Comparison of ENCODE assay signal across 25 mouse cellular contexts in the genomic region with DNA sequence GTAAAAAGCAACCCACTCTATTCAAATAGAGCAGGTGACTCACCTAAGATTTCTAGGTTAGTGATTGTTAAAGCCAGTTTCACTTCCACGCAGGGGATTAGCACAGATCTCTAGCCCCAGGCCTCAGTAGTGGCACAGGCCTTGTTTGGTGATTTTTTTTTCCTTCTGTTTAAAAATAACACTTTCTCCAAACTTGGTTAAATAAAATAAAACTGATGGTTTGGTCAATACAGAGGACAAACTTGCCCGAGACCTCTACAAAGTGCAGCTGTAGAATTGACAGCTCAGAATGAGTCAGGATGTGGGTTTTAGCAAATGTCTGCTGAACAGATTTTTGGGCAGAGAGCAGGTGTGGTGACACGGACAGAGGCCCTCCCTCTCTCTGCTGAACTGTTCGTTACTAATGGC.
DNase-seq lines count a peak whose midpoint lies in the region; ATAC-seq lines count a peak whose summit lies in the region.
"Had no signal": no experiment of that assay in that cellular context is flagged by ENCODE, and none has a peak within 500 bp of the region (broad histone marks: within the 10 kb centered on the region; RNA-seq: fewer than 3 reads in every experiment).

No protein-coding gene starts in this region.

- no peak overlapping the region for H3K4me2 ChIP-seq in forebrain, embryonic 14.5 days (ENCODE audit: low read length)
- H3K4me2 ChIP-seq: forebrain, embryonic 12.5 days; heart, embryonic 11.5 days; hindbrain, embryonic 15.5 days; limb, embryonic 15.5 days; lung, embryonic 14.5 days; midbrain, embryonic 15.5 days; neural tube, embryonic 15.5 days had no signal

- ATAC-seq in granulocyte monocyte progenitor cell, adult 5-6 weeks (replicated peaks; ENCODE audit: poor library complexity, severe bottlenecking), result 0 out of 2 replicates have a peak, but pooled peaks have one; percentile 14
- ATAC-seq in forebrain, embryonic 14.5 days, result no peak
- ATAC-seq: intestine, embryonic 16.5 days; midbrain, embryonic 15.5 days had no signal

- H3K27ac ChIP-seq in forebrain, embryonic 14.5 days (ENCODE audit: low read depth, low read length), result no peak overlapping the region
- H3K27ac ChIP-seq: forebrain, embryonic 12.5 days; hindbrain, embryonic 15.5 days; limb, embryonic 15.5 days; liver, embryonic 14.5 days; midbrain, embryonic 15.5 days; neural tube, embryonic 15.5 days; stomach, postnatal 0 days had no signal

- 84% methylated on average over 4 of the region's 4 CpGs for WGBS in forebrain, embryonic 14.5 days

- peaks cover 11% of the 10 kb centered on the region; the same call in 1 of the 2 replicates for H3K4me1 ChIP-seq in forebrain, embryonic 14.5 days (ENCODE audit: control insufficient read depth, insufficient read depth, low read length)

- DNase-seq in thymus, postnatal 25 days, result peak; percentile 18
- DNase-seq in thymus, adult 18-20 months, result no peak
- peak; percentile 31 for DNase-seq in CD4-positive, CD25-positive, alpha-beta regulatory T cell, adult 2 months (ENCODE audit: low read depth, low spot score)
- no peak for DNase-seq in forebrain, embryonic 14.5 days (ENCODE audit: low spot score)
- no peak for DNase-seq in kidney, adult 11 months
- DNase-seq in kidney, adult 9 months, result no peak
- DNase-seq: adrenal gland, postnatal 36 days; cerebellum, adult 9-10 months; kidney, postnatal 10 days; left cerebral cortex, postnatal 4 days; lung, embryonic 14.5 days; lung, postnatal 36 days; right cerebral cortex, adult 18-20 months; right cerebral cortex, postnatal 4 days; thymus, postnatal 36 days had no signal

- no peaks in the 10 kb centered on the region for H3K36me3 ChIP-seq in forebrain, embryonic 14.5 days (ENCODE audit: control insufficient read depth, insufficient read depth, low read length)
- H3K36me3 ChIP-seq: forebrain, embryonic 12.5 days; hindbrain, embryonic 15.5 days; limb, embryonic 15.5 days; midbrain, embryonic 15.5 days; neural tube, embryonic 15.5 days had no signal

- no peaks in the 10 kb centered on the region for H3K27me3 ChIP-seq in forebrain, embryonic 14.5 days (replicated peaks; ENCODE audit: control insufficient read depth, insufficient read depth, low read length)
- H3K27me3 ChIP-seq: forebrain, embryonic 12.5 days; hindbrain, embryonic 15.5 days; limb, embryonic 15.5 days; midbrain, embryonic 15.5 days; neural tube, embryonic 15.5 days had no signal

- H3K9me3 ChIP-seq in forebrain, embryonic 14.5 days (replicated peaks; ENCODE audit: control insufficient read depth, low read length), result no peaks in the 10 kb centered on the region
- H3K9me3 ChIP-seq: forebrain, embryonic 12.5 days; hindbrain, embryonic 15.5 days; limb, embryonic 15.5 days; midbrain, embryonic 15.5 days; neural tube, embryonic 15.5 days had no signal

- no peak overlapping the region for H3K4me3 ChIP-seq in forebrain, embryonic 14.5 days (ENCODE audit: low read depth, low read length)
- H3K4me3 ChIP-seq: forebrain, embryonic 12.5 days; hindbrain, embryonic 15.5 days; limb, embryonic 15.5 days; midbrain, embryonic 15.5 days; neural tube, embryonic 15.5 days had no signal

- no peak overlapping the region for H3K9ac ChIP-seq in forebrain, embryonic 14.5 days (ENCODE audit: low read length)
- H3K9ac ChIP-seq: forebrain, embryonic 12.5 days; hindbrain, embryonic 15.5 days; limb, embryonic 15.5 days; liver, embryonic 14.5 days; lung, embryonic 14.5 days; midbrain, embryonic 15.5 days; neural tube, embryonic 15.5 days had no signal

Comparison
In these comparisons a context has a peak if more than half of its experiments do, and no peak if none do; other contexts are left out.
1. DNase-seq: peak in thymus, postnatal 25 days (single experiment) and CD4-positive, CD25-positive, alpha-beta regulatory T cell, adult 2 months (single experiment); none in thymus, adult 18-20 months (0 of 2), forebrain, embryonic 14.5 days (single experiment), kidney, adult 11 months (single experiment) and kidney, adult 9 months (single experiment).